Mouse (Mus musculus): ENCODE results near the gene Gm4894. TPM values are rescaled to one million over a fixed set of nuclear protein-coding genes. Genes with fewer than 3 reads are reported as not detected.

Gm4894 gene
- polyA plus RNA-seq (2015; fragmentation: Nextera tagmentation; extraction: Ambion mirVana) = not detected in 2 replicates

GRCm38 (mm10) chr9:49250231-49250630 lies at the start of gene Gm4894:
Gene Gm4894 (plus strand): TSS chr9:49250531.
- Histone ChIP-seq H3K4me1 (replicated peaks) (no peaks in the 10 kb centered on the region), H3K27ac (no peak within 1 kb of the TSS), H3K9me3 (no peaks in the 10 kb centered on the region), H3K9ac (no peak within 1 kb of the TSS), H3K4me2 (no peak within 1 kb of the TSS), H3K36me3 (no peaks in the 10 kb centered on the region), H3K27me3 (no peaks in the 10 kb centered on the region), H3K4me3 (no peak within 1 kb of the TSS)
- WGBS = 78% methylated on average over 6 of the region's 6 CpGs
- no peak for ATAC-seq (ENCODE audit: low FRiP score)

- Histone ChIP-seq H3K4me2 (peak overlapping the region; percentile 26), H3K4me1 (replicated peaks) (peaks cover 26% of the 10 kb centered on the region), H3K4me3 (no peak overlapping the region), H3K27me3 (no peaks in the 10 kb centered on the region), H3K9ac (no peak overlapping the region), H3K27ac (peak overlapping the region; percentile 30), H3K9me3 (no peaks in the 10 kb centered on the region), H3K36me3 (no peaks in the 10 kb centered on the region)
- 35% methylated on average over 15 of the region's 15 CpGs for WGBS
- no peak for ATAC-seq (ENCODE audit: low FRiP score)
These were observed 44.0 kb upstream of the Gm4894 start for GRCm38 (mm10) chr9:49206331-49206730.

GRCm38 (mm10) chr9:49211493-49211892 lies 38.8 kb upstream of the Gm4894 start:
- Histone ChIP-seq H3K27ac (no peak overlapping the region), H3K27me3 (no peaks in the 10 kb centered on the region), H3K36me3 (no peaks in the 10 kb centered on the region), H3K4me3 (no peak overlapping the region), H3K9ac (no peak overlapping the region), H3K9me3 (no peaks in the 10 kb centered on the region), H3K4me1 (replicated peaks) (peaks cover 21% of the 10 kb centered on the region), H3K4me2 (no peak overlapping the region)
- WGBS = 79% methylated on average over 1 of the region's 1 CpGs
- no peak for ATAC-seq (ENCODE audit: low FRiP score)

GRCm38 (mm10) chr9:49214734-49215133 lies 35.6 kb upstream of the Gm4894 start:
- no peak for ATAC-seq (ENCODE audit: low FRiP score)
- Histone ChIP-seq H3K4me2 (no peak overlapping the region), H3K4me3 (no peak overlapping the region), H3K9ac (no peak overlapping the region), H3K4me1 (replicated peaks) (peaks cover 33% of the 10 kb centered on the region), H3K27ac (no peak overlapping the region), H3K27me3 (no peaks in the 10 kb centered on the region), H3K36me3 (no peaks in the 10 kb centered on the region), H3K9me3 (no peaks in the 10 kb centered on the region)
- 40% methylated on average over 2 of the region's 2 CpGs for WGBS

- no peak overlapping the region; the same call in 1 of the 2 replicates for H3K9ac ChIP-seq
- 43% methylated on average over 20 of the region's 20 CpGs for whole genome bisulfite sequencing
- ATAC-seq (ENCODE audit: low FRiP score) = peak; percentile 54; the same call in 1 of the 2 replicates
These were observed 32.4 kb upstream of the Gm4894 start for GRCm38 (mm10) chr9:49217626-49218607.

GRCm38 (mm10) chr9:49224488-49224887 lies 25.8 kb upstream of the Gm4894 start:
- no peak overlapping the region for H3K9ac ChIP-seq
- H3K4me3 ChIP-seq = no peak overlapping the region
- no peak overlapping the region for H3K27ac ChIP-seq
- H3K4me1 ChIP-seq (replicated peaks) = no peaks in the 10 kb centered on the region
- ATAC-seq (ENCODE audit: low FRiP score) = no peak
- H3K9me3 ChIP-seq = no peaks in the 10 kb centered on the region
- WGBS = 67% methylated on average over 10 of the region's 10 CpGs
- no peaks in the 10 kb centered on the region for H3K27me3 ChIP-seq
- H3K4me2 ChIP-seq = no peak overlapping the region
- no peaks in the 10 kb centered on the region for H3K36me3 ChIP-seq

More at GRCm38 (mm10) chr9:49217626-49218607, 32.4 kb upstream of the Gm4894 start:
- no peaks in the 10 kb centered on the region for H3K36me3 ChIP-seq
- H3K4me2 ChIP-seq = peak overlapping the region; percentile 36
- H3K4me3 ChIP-seq = no peak overlapping the region
- peak overlapping the region; percentile 86 for H3K27ac ChIP-seq
- peaks cover 26% of the 10 kb centered on the region for H3K4me1 ChIP-seq (replicated peaks)
- H3K27me3 ChIP-seq = no peaks in the 10 kb centered on the region
- no peaks in the 10 kb centered on the region for H3K9me3 ChIP-seq

- no peak overlapping the region for H3K9ac ChIP-seq
- 83% methylated on average over 9 of the region's 9 CpGs for WGBS
- no peaks in the 10 kb centered on the region for H3K36me3 ChIP-seq
- no peaks in the 10 kb centered on the region for H3K9me3 ChIP-seq
- H3K4me2 ChIP-seq = no peak overlapping the region
- ATAC-seq (ENCODE audit: low FRiP score) = no peak
- H3K4me3 ChIP-seq = no peak overlapping the region
- no peaks in the 10 kb centered on the region for H3K27me3 ChIP-seq
- H3K4me1 ChIP-seq (replicated peaks) = no peaks in the 10 kb centered on the region
- no peak overlapping the region for H3K27ac ChIP-seq
These were observed 22.9 kb upstream of the Gm4894 start for GRCm38 (mm10) chr9:49227442-49227841.

GRCm38 (mm10) chr9:49229054-49229453 lies 21.3 kb upstream of the Gm4894 start:
- no peak for ATAC-seq (ENCODE audit: low FRiP score)
- H3K27ac ChIP-seq = no peak overlapping the region
- H3K9me3 ChIP-seq = no peaks in the 10 kb centered on the region
- H3K9ac ChIP-seq = no peak overlapping the region
- 90% methylated on average over 2 of the region's 2 CpGs for WGBS
- no peaks in the 10 kb centered on the region for H3K36me3 ChIP-seq
- no peaks in the 10 kb centered on the region for H3K4me1 ChIP-seq (replicated peaks)
- no peaks in the 10 kb centered on the region for H3K27me3 ChIP-seq
- H3K4me3 ChIP-seq = no peak overlapping the region
- H3K4me2 ChIP-seq = no peak overlapping the region

GRCm38 (mm10) chr9:49246839-49247238 lies 3.5 kb upstream of the Gm4894 start:
- H3K9ac ChIP-seq = no peak overlapping the region
- no peaks in the 10 kb centered on the region for H3K36me3 ChIP-seq
- no peak for ATAC-seq (ENCODE audit: low FRiP score)
- H3K4me2 ChIP-seq = no peak overlapping the region
- WGBS = 39% methylated on average over 7 of the region's 7 CpGs
- H3K27me3 ChIP-seq = no peaks in the 10 kb centered on the region
- H3K9me3 ChIP-seq = no peaks in the 10 kb centered on the region
- H3K4me1 ChIP-seq (replicated peaks) = peaks cover 6% of the 10 kb centered on the region
- H3K27ac ChIP-seq = no peak overlapping the region
- no peak overlapping the region for H3K4me3 ChIP-seq

- WGBS = 67% methylated on average over 7 of the region's 7 CpGs
- Histone ChIP-seq H3K4me1 (replicated peaks) (peaks cover 5% of the 10 kb centered on the region), H3K27ac (no peak overlapping the region; the same call in 1 of the 2 replicates), H3K9ac (no peak overlapping the region), H3K9me3 (no peaks in the 10 kb centered on the region), H3K4me3 (no peak overlapping the region), H3K4me2 (no peak overlapping the region), H3K27me3 (peaks cover 14% of the 10 kb centered on the region; the same call in 1 of the 2 replicates), H3K36me3 (no peaks in the 10 kb centered on the region)
- ATAC-seq (ENCODE audit: low FRiP score) = no peak
These were observed 18.6 kb downstream of the Gm4894 start for GRCm38 (mm10) chr9:49268949-49269348.

- WGBS = 11% methylated on average over 7 of the region's 7 CpGs
- no peak for ATAC-seq (ENCODE audit: low FRiP score)
These were observed 23.2 kb downstream of the Gm4894 start for GRCm38 (mm10) chr9:49273566-49273965.

GRCm38 (mm10) chr9:49275976-49276375 lies 25.6 kb downstream of the Gm4894 start:
- Histone ChIP-seq H3K27ac (no peak overlapping the region), H3K4me1 (replicated peaks) (peaks cover 13% of the 10 kb centered on the region), H3K36me3 (no peaks in the 10 kb centered on the region), H3K4me2 (no peak overlapping the region), H3K27me3 (peaks cover 4% of the 10 kb centered on the region; the same call in 1 of the 2 replicates), H3K4me3 (no peak overlapping the region), H3K9me3 (no peaks in the 10 kb centered on the region), H3K9ac (no peak overlapping the region)
- 50% methylated on average over 4 of the region's 4 CpGs for WGBS
- ATAC-seq (ENCODE audit: low FRiP score) = no peak

More at GRCm38 (mm10) chr9:49273566-49273965, 23.2 kb downstream of the Gm4894 start:
- H3K36me3 ChIP-seq = no peaks in the 10 kb centered on the region
- H3K4me3 ChIP-seq = no peak overlapping the region
- H3K27ac ChIP-seq = no peak overlapping the region
- H3K27me3 ChIP-seq = peaks cover 6% of the 10 kb centered on the region; the same call in 1 of the 2 replicates
- no peaks in the 10 kb centered on the region for H3K9me3 ChIP-seq
- H3K9ac ChIP-seq = no peak overlapping the region
- H3K4me1 ChIP-seq (replicated peaks) = peaks cover 18% of the 10 kb centered on the region
- no peak overlapping the region for H3K4me2 ChIP-seq

All from hindbrain, embryonic 13.5 days (tissue).